Mouse (Mus musculus) heart, adult 2 months (tissue): ENCODE results near the gene Stfa1.

ENCODE experiments used
- EP300 ChIP-seq: fragments of 200-500 bp; IDR thresholded peaks from 2 replicates; pipeline ENCODE4 v1.6.1; 2011; ENCODE audit warnings: low read depth, low read length, control low read depth; ENCODE audit not compliant: insufficient read depth
- POLR2A ChIP-seq: fragments of 200-500 bp; IDR thresholded peaks from 2 replicates; pipeline ENCODE4 v1.6.1; 2011; ENCODE audit warnings: mild to moderate bottlenecking, low read depth, low read length, control low read depth; ENCODE audit not compliant: insufficient read depth

GRCm38 (mm10) chr16:36334232-36334631 is 57.5 kb downstream of the Stfa1 start, which contains the start of gene BC117090:
- TF ChIP-seq EP300 = no peak
- no peak for TF ChIP-seq POLR2A
